Mouse (Mus musculus): ENCODE measurements at regions not wholly inside any gene's neighbourhood (a gene's known extent, or its start where the extent isn't known, plus 50 kb on each side); places are given as distances from the start of the nearest gene placed in this dataset.

DNA sequence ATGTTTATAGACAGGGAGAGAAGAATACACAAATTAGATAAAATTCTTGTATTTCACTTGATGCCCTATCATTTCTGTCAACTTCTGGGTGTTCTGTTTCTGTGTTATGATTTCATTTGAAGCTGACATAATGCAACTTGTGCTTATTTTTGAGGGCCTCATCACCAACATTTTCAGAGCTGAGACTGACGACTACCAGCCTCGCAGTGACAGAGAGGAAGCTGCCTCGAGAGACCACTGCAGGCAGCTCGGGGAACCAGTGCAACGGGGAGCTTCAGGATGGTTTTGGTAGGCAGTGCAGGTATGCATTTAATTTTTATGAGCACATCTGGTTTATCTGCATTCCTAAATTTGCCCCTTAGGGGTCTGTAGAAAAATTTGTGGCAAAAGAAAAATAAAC, 669.1 kb upstream of the Pou3f3 start:
- H3K4me1 ChIP-seq (ENCODE audit: insufficient read depth) = no peaks in the 10 kb centered on the region
- H3K27me3 ChIP-seq (ENCODE audit: insufficient read depth, low read length) = no peaks in the 10 kb centered on the region
- no peaks in the 10 kb centered on the region for H3K36me3 ChIP-seq (replicated peaks; ENCODE audit: insufficient read depth, low read length)
- TF ChIP-seq EP300 (IDR thresholded peaks at IDR 0.05; ENCODE audit: low read depth) = no peak
- TF ChIP-seq CTCF (IDR thresholded peaks at IDR 0.05; ENCODE audit: low read depth) = no peak
- H3K9me3 ChIP-seq (ENCODE audit: low read length) = no peaks in the 10 kb centered on the region
- no peak overlapping the region for H3K9ac ChIP-seq (replicated peaks)
- 70% methylated on average over 5 of the region's 5 CpGs for WGBS (ENCODE audit: insufficient replicate concordance)
- ATAC-seq (no peak), DNase-seq (no peak)
- no peak overlapping the region for H3K4me3 ChIP-seq (ENCODE audit: low read depth, low read length)
- no peak overlapping the region for H3K4me2 ChIP-seq (ENCODE audit: low read depth, low read length)
- H3K27ac ChIP-seq (ENCODE audit: low read depth) = no peak overlapping the region

DNA sequence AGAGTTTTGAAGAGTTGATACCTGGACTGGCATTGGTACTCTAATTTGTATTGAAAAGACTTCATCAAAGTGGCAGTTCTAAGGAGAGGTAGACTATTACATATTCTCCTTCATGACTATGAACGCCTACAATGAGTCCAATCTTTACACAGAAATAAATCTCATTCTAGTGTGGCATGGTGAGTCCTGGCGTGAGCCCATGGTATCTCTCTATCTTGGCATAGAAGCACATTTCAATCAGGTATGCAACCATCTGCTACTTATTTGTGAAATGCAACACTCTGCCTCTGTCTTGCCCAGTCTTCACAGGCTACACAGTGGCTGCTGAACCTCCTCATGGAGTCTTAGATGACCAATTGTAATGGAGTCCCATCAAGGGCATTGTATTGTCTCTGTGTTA, 661.8 kb upstream of the Pou3f3 start:
- ATAC-seq (no peak), DNase-seq (no peak)
- Histone ChIP-seq H3K4me1 (ENCODE audit: insufficient read depth) (no peaks in the 10 kb centered on the region), H3K36me3 (replicated peaks; ENCODE audit: insufficient read depth, low read length) (no peaks in the 10 kb centered on the region), H3K9ac (replicated peaks) (no peak overlapping the region), H3K27ac (ENCODE audit: low read depth) (no peak overlapping the region), H3K27me3 (ENCODE audit: insufficient read depth, low read length) (no peaks in the 10 kb centered on the region), H3K4me2 (ENCODE audit: low read depth, low read length) (no peak overlapping the region), H3K4me3 (ENCODE audit: low read depth, low read length) (no peak overlapping the region), H3K9me3 (ENCODE audit: low read length) (no peaks in the 10 kb centered on the region)
- WGBS (ENCODE audit: insufficient replicate concordance) = 61% methylated on average over 2 of the region's 2 CpGs
- TF ChIP-seq EP300 (IDR thresholded peaks at IDR 0.05; ENCODE audit: low read depth) (no peak), CTCF (IDR thresholded peaks at IDR 0.05; ENCODE audit: low read depth) (no peak)

DNA sequence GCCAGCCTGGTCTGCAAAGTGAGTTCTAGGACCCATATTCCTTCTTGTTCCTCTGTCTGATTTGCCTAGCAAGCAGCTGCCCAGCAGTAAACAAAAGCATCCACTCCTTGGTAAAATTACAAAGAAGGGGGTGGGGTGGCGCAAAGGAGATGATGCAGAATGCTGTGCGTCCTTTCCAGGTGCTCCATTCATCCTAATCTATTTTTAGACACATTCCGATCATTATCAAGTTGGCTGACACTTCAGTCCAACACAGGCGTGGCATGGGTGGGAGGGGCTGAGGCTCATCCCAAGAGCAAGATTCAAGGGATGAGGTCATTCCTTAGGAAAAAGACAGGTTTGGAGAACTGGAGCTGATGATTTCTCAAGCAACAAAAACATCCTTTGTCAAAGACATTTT, 660.2 kb upstream of the Pou3f3 start:
- Histone ChIP-seq H3K9ac (replicated peaks) (no peak overlapping the region), H3K9me3 (ENCODE audit: low read length) (no peaks in the 10 kb centered on the region), H3K4me3 (ENCODE audit: low read depth, low read length) (no peak overlapping the region), H3K27ac (ENCODE audit: low read depth) (no peak overlapping the region), H3K36me3 (replicated peaks; ENCODE audit: insufficient read depth, low read length) (no peaks in the 10 kb centered on the region), H3K27me3 (ENCODE audit: insufficient read depth, low read length) (no peaks in the 10 kb centered on the region), H3K4me2 (ENCODE audit: low read depth, low read length) (no peak overlapping the region), H3K4me1 (ENCODE audit: insufficient read depth) (no peaks in the 10 kb centered on the region)
- ATAC-seq (no peak), DNase-seq (no peak)
- 79% methylated on average over 4 of the region's 4 CpGs for WGBS (ENCODE audit: insufficient replicate concordance)
- TF ChIP-seq CTCF (IDR thresholded peaks at IDR 0.05; ENCODE audit: low read depth) (no peak), EP300 (IDR thresholded peaks at IDR 0.05; ENCODE audit: low read depth) (no peak)

DNA sequence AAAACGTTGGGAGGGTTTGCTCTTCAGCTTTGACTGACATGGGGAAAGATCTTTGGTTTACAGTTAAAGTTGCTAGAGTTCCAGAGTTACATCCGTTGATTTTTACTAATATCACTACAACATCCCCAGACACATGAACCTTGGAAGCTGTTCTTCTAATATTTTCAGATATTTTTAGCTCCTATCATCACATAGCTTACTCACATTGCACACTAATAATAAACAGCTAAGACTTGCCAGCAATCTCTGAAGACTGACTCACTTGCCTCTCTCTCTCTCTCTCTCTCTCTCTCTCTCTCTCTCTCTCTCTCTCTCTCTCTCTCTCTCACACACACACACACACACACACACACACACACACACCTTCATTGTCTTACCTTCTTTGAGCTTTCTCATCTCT, 654.0 kb upstream of the Pou3f3 start:
- no peak overlapping the region for H3K9ac ChIP-seq (replicated peaks)
- DNase-seq = no peak
- H3K36me3 ChIP-seq (replicated peaks; ENCODE audit: insufficient read depth, low read length) = no peaks in the 10 kb centered on the region
- ATAC-seq = no peak
- no peak for TF ChIP-seq EP300 (IDR thresholded peaks at IDR 0.05; ENCODE audit: low read depth)
- TF ChIP-seq CTCF (IDR thresholded peaks at IDR 0.05; ENCODE audit: low read depth) = no peak
- WGBS (ENCODE audit: insufficient replicate concordance) = 52% methylated on average over 2 of the region's 2 CpGs
- H3K9me3 ChIP-seq (ENCODE audit: low read length) = no peaks in the 10 kb centered on the region
- H3K4me1 ChIP-seq (ENCODE audit: insufficient read depth) = no peaks in the 10 kb centered on the region
- no peak overlapping the region for H3K4me3 ChIP-seq (ENCODE audit: low read depth, low read length)
- no peaks in the 10 kb centered on the region for H3K27me3 ChIP-seq (ENCODE audit: insufficient read depth, low read length)
- no peak overlapping the region for H3K27ac ChIP-seq (ENCODE audit: low read depth)
- no peak overlapping the region for H3K4me2 ChIP-seq (ENCODE audit: low read depth, low read length)

DNA sequence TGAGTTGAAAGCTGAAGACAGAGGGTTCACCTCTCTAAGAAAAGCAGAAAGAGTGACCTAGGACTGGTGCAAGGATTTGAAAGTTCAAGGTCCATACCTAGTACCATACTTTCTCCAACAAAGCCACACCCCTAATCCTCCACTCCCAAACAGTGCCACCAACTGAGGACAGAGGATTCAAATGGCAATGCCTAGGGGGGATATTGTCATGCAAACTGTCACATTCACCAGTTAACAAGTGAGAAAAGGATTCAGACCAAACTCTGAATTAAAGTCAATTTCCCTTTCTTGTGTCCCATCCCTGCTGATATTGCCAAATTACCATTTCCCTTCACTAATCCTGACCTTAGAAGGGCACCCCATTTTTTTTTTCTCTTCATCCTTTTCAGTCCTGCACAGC, 637.1 kb upstream of the Pou3f3 start:
- Histone ChIP-seq H3K4me3 (ENCODE audit: low read depth, low read length) (no peak overlapping the region), H3K9ac (replicated peaks) (no peak overlapping the region), H3K9me3 (ENCODE audit: low read length) (no peaks in the 10 kb centered on the region), H3K4me1 (ENCODE audit: insufficient read depth) (no peaks in the 10 kb centered on the region), H3K27ac (ENCODE audit: low read depth) (no peak overlapping the region), H3K36me3 (replicated peaks; ENCODE audit: insufficient read depth, low read length) (no peaks in the 10 kb centered on the region), H3K4me2 (ENCODE audit: low read depth, low read length) (no peak overlapping the region), H3K27me3 (ENCODE audit: insufficient read depth, low read length) (no peaks in the 10 kb centered on the region)
- DNase-seq = no peak
- TF ChIP-seq EP300 (IDR thresholded peaks at IDR 0.05; ENCODE audit: low read depth) (no peak), CTCF (IDR thresholded peaks at IDR 0.05; ENCODE audit: low read depth) (no peak)
- ATAC-seq = no peak

DNA sequence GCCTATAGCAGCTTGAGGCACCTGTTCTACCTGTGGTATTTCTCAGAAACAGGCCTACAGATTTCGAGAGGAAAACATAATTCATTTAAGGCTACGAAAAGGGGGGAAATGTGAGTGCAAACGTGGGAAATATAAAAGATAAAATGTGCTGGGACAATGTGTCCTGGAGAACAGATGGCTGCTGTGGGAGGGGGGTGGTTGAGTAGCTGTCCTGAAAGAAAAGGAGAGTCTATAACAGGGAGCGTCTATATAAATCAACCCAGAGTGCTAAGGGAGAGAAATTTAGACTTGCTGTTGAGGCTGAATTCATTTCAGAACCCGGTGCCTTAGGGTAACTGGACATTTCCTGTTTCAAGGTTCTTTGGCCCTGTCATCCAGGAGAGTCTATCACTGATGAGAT, 625.5 kb upstream of the Pou3f3 start:
- no peak overlapping the region for H3K4me2 ChIP-seq (ENCODE audit: low read depth, low read length)
- no peak overlapping the region for H3K9ac ChIP-seq (replicated peaks)
- 55% methylated on average over 5 of the region's 5 CpGs for WGBS (ENCODE audit: insufficient replicate concordance)
- H3K27me3 ChIP-seq (ENCODE audit: insufficient read depth, low read length) = no peaks in the 10 kb centered on the region
- H3K27ac ChIP-seq (ENCODE audit: low read depth) = no peak overlapping the region
- H3K9me3 ChIP-seq (ENCODE audit: low read length) = no peaks in the 10 kb centered on the region
- no peaks in the 10 kb centered on the region for H3K4me1 ChIP-seq (ENCODE audit: insufficient read depth)
- H3K4me3 ChIP-seq (ENCODE audit: low read depth, low read length) = no peak overlapping the region
- no peaks in the 10 kb centered on the region for H3K36me3 ChIP-seq (replicated peaks; ENCODE audit: insufficient read depth, low read length)
- DNase-seq (no peak), ATAC-seq (no peak)
- TF ChIP-seq EP300 (IDR thresholded peaks at IDR 0.05; ENCODE audit: low read depth) (no peak), CTCF (IDR thresholded peaks at IDR 0.05; ENCODE audit: low read depth) (no peak)

DNA sequence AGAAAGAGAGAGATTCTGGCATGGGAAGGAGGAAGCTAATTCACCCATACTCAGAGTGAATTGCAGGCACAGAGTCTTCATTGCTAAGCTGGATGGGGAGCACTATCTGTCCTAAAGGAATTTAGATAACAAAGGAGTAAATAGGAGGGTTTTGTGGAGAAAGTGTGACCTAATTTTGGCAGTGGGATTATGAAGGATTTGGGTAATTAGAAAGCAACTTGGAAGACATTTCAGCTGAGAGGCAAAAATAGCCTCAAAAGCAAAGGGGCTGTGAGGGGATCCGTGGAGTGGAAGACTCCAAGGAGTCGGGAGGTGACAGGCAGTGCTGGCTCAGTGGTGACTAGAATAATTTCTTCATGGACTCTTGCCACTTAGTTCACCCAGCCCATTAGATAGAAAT, 599.5 kb upstream of the Pou3f3 start:
- ATAC-seq (no peak), DNase-seq (no peak)
- no peak overlapping the region for H3K4me3 ChIP-seq (ENCODE audit: low read depth, low read length)
- WGBS (ENCODE audit: insufficient replicate concordance) = 45% methylated on average over 2 of the region's 2 CpGs
- no peak overlapping the region for H3K4me2 ChIP-seq (ENCODE audit: low read depth, low read length)
- H3K9ac ChIP-seq (replicated peaks) = no peak overlapping the region
- H3K27me3 ChIP-seq (ENCODE audit: insufficient read depth, low read length) = no peaks in the 10 kb centered on the region
- no peaks in the 10 kb centered on the region for H3K9me3 ChIP-seq (ENCODE audit: low read length)
- no peaks in the 10 kb centered on the region for H3K4me1 ChIP-seq (ENCODE audit: insufficient read depth)
- no peak overlapping the region for H3K27ac ChIP-seq (ENCODE audit: low read depth)
- TF ChIP-seq EP300 (IDR thresholded peaks at IDR 0.05; ENCODE audit: low read depth) = no peak
- no peak for TF ChIP-seq CTCF (IDR thresholded peaks at IDR 0.05; ENCODE audit: low read depth)
- H3K36me3 ChIP-seq (replicated peaks; ENCODE audit: insufficient read depth, low read length) = no peaks in the 10 kb centered on the region

Measured in liver, postnatal 0 days (tissue).